Mouse (Mus musculus): ENCODE measurements around the gene Zfp934.
A peak's percentile ranks its signal among the peaks of the same experiment; 100 is the strongest.
"Not testable (repeated sequence)": the region's sequence is repeated elsewhere in the genome, so short reads cannot be mapped to it uniquely, and the experiment has no call there.

Zfp934 gene

DNA sequence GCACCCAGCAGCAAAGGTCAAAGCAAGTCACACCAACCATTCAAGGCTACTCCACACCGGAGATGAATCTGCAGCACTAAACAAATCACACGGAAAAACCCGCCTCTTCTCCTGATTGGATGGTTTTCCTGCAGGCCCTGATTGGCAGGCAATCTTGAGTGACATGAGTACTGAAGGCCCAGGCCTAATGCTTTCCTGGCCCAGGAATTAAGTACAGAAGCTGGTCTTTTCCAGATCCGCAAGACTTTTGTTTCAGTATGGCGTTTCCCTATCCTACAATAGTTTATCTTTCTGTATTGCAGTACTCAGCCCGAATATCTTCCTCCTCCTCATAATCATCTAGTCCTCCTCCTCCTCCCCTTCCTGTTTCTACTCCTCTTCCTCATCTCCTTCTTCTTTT is at the start of gene Zfp934:
Gene Zfp934, minus strand, starts transcription at position 101 of the 400 bp plus-strand sequence.
- DNase-seq (ENCODE audit: low spot score), result not testable (repeated sequence)

DNA sequence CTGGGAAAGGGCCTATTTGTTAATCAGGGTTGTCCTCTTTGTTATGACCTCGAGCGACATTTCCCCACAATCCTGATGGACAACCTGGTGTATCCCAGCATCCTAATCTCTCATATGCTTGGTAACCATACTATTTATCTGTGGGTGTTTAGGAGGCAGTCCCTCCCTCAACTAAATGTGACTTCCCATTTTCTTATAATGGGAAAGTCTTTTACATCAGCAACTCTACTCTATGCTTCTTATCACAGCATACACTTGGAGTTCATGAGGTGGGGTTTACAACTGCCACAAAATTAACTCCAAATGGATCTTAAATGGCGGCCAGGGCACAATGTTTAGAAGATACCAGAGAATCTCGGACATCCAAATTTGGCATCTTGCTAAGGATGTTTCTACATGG is 46.5 kb upstream of the Zfp934 start:
- not testable (repeated sequence) for DNase-seq (ENCODE audit: low spot score)

DNA sequence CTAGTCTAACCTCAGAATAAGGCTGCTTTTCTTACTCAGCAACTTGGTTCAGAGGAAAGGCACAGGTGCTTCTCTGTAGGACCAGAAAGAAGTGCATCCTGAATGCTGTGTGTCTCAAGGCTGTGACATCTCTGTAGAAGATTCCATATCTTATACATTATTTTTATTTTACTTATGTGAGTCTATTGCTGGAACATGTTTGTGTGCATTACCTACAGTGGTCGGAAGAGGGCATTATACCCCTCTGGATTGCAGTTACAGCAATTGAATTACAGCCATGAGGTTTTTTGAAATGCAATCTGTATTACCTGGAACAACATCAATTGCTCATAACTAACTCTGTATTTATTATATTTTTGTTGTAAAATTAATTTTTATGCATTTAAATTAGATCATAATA is 9.3 kb downstream of the Zfp934 start:
- peak; percentile 45 for DNase-seq (ENCODE audit: low spot score)

DNA sequence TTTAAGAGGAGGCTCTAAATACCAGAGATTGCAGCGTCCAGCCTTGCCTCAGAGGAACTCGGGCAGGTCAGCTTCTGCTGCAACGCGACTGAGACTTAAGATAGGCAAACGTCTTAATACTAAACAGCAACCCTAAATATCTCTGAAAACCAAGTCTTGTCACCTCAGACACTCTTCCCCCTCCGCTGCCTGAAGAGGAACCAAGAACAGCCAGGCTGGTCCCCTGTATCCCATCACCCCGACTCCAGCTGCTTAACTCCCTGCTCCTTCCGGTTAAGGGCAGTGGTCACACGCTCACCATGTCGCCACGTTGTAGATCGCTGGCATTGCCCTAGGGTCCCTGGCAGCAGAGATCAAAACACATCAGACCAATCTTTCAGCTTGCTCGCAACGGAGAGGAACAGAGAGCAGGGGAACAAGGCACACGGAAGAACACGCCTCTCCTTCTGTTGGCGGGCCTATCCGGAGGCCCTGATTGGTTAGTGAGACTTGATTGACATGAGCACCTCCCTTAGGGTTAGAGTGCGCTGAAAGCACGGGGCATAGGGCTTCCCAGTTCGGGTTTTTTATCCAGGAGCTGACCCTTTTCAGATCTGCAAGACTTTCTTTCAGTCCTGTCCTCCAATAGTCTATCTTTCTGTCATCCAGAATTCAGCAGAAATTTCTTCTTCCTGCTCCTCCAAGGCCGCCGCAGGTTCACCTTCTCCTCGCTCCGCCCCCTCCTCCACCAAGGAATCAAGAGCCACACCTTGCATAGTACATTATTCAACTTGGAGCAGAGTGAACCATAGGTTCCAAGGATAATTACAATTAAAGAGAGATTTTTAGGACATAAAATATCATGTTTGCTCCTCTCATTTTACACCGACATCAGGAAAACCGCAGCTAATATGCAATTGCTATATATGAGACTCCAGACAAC is 12.5 kb downstream of the Zfp934 start, which contains the start of gene Zfp935:
Gene Zfp935, minus strand, starts transcription at position 323 of the 922 bp plus-strand sequence.
- peak; percentile 70 for DNase-seq (ENCODE audit: low spot score)

DNA sequence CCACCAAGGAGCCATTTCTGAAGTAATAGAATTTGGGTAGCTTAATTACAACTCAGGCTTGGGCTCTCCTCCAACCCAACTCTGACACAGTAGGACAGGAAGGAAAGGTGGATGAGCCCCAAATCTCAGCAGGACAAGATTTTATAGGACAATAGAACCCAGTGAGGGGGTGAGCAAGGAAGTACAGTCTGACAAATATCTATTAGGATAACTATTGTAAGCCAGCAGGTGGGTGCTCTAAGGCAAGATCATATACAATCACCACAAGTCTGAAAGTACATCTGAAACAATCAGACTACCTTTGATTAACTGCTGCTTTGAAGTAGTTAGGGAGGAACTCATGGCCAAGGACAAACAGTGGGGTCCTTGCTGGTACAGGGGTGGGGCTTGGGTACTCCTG is 40.9 kb downstream of the Zfp934 start:
- DNase-seq (ENCODE audit: low spot score), result not testable (repeated sequence)

DNA sequence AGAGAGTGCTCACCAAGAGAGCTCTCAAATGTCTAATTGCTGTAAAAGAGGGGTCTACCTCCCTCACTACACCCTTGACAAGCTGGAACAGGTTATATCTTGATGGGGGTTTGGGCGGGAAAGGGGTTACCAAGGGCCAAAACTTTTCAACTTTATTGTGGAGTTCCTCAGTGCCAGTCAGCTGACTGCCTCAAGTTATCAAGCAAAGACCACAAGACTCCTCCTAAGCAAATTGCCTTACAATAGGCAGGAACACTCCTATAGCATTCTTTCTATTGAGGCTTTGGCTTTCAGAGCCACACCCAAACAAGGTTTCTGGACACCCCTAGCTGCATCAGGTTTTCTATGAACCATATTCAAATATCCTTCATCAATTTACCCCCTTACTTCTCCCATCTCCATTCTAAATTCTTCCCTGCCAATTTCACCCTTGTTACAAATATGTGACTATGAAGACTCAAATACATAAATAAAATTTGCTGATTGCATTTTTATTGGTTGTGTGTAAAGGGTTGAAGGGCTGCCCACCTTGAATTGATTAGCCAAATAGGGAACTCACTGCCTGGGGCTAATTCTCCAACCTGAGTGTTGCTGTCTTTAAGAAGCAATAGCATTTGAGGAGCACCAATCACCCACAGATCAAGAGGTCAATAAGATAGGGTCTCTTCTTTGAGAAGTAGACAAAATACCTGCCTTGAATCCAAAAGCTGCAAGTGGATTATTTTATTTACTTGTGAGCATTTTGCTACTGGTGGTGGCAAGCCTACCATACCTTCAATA is 60.2 kb downstream of the Zfp934 start:
- not testable (repeated sequence) for DNase-seq (ENCODE audit: low spot score)

DNA sequence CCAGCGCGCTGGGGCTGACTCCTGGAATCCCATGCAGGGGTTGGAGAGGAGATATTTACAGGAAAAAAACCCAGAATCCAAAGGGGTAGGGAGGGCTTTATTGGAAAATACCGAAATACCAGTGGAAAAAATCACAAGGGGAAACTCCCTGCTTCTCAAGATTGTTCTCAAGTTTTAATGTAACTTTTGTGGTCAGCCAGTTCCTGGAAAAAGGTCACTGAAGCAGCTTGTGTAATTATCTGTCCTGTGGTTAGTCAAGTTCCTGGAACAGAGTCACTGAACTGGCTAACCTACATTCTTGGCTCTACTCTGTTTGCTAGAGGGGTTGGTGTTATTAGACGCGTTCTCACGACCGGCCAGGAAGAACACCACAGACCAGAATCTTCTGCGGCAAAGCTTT is 98.3 kb downstream of the Zfp934 start:
- DNase-seq (ENCODE audit: low spot score), result not testable (repeated sequence)

DNA sequence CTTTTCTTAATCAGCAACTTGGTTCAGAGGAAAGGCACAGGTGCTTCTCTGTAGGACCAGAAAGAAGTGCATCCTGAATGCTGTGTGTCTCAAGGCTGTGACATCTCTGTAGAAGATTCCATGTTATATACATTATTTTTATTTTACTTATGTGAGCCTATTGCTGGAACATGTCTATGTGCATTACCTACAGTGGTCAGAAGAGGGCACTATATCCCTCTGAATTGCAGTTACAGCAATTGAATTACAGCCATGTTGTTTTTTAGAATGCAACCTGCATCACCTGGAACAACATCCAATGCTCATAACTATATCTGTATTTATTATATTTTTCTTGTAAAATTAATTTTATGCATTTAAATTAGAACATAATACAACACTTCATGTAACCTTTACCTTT is 101.1 kb downstream of the Zfp934 start:
- DNase-seq (ENCODE audit: low spot score), result not testable (repeated sequence)

DNA sequence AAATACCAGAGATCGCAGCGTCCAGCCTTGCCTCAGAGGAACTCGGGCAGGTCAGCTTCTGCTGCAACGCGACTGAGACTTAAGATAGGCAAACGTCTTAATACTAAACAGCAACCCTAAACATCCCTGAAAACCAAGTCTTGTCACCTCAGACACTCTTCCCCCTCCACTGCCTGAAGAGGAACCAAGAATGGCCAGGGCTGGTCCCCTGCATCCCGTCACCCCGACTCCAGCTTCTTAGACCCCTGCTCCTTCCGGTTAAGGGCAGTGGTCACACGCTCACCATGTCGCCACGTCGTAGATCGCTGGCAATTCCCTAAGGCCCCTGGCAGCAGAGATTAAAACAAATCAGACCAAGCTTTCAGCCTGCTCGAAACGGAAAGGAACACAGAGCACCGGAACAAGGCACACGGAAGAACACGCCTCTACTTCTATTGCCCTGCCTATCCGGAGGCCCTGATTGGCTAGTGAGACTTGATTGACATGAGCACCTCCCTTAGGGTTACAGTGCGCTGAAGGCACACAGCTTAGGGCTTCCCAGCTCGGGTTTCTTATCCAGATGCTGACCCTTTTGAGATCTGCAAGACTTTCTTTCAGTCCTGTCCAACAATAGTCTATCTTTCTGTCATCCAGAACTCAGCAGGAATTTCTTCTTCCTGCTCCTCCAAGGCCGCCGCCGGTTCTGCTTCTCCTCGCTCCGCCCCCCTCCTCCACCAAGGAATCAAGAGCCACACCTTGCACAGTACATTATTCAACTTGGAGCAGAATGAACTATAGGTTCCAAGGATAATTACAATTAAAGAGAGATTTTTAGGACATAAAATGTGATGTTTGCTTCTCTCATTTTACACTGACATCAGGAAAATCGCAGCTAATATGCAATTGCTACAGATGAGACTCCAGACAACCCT is 104.3 kb downstream of the Zfp934 start, which contains the start of gene Gm49359:
Gene Gm49359, minus strand, starts transcription at position 409 of the 911 bp plus-strand sequence.
- peak; percentile 84 for DNase-seq (ENCODE audit: low spot score)

Measured in testis, postnatal 10 days (tissue).